Mouse (Mus musculus) urinary bladder, postnatal 0 days (tissue): ENCODE measurements around the gene Gria3. TPM values are rescaled to one million over a fixed set of nuclear protein-coding genes. Genes with fewer than 3 reads are reported as not detected.

ENCODE experiments used
- microRNA-seq: library from miRNA; unstranded; fragments of <30 nt; microRNA quantifications from one replicate; pipeline ENCODE4, GENCODE M21; 2016
- polyA plus RNA-seq: library from polyadenylated mRNA; unstranded; fragments of >200 nt; fragmentation: Nextera tagmentation; extraction: Ambion mirVana; gene quantifications from 2 replicates; pipeline ENCODE4 v1.2.1, GENCODE M21; 2015

Gria3 gene
- 4.0 and 4.8 TPM in 2 replicates for polyA plus RNA-seq

DNA sequence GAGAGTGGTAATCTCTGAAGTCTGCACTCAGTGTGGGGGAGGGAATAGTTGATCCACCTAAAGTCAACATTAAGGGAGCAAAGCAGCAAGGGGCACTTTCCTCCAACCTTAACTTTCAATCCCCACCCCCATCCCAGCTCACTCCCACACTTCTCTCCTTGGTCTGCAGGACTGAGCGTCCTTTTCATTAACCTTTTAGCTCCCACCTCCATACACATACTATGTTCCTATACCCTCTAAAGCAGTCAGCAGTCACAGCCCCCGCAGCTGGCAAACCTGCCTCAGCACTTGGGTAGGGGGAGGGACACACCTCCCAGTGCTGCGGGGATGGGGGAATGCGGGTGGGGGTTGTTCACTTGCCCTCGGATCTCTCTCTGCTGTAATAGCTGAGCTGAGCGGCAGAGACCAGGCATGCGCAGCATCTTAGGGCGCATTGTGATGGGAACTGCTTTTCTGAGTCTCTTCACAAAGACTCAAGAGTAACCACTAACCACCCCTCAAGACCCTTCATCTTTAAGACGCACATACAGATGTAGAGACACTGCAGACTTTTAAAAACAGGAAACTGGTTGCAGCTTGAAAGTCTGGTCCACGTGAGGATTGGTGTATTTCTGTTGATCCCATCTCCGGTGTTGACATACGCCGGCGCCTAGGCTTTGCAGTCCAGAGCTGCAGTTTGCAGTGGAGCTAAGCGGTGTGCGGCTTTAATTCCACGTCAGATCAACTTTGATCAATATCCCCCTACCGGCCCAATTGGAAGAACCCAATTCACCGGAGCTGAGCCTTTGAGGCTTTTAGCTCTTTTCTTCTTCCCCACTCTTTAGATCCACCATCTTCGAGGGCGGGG lies at the start of gene Gria3:
Gene Gria3 (plus strand): TSS at position 797 of the 847 bp plus-strand sequence.

Small RNA genes within 50 kb of the gene (microRNA-seq; reads per million reads assigned to microRNA genes)
- not detected for gene Gm22413
